Mouse (Mus musculus) midbrain, embryonic 10.5 days (tissue): ENCODE measurements around the gene Laptm4a. TPM values are rescaled to one million over a fixed set of nuclear protein-coding genes. Genes with fewer than 3 reads are reported as not detected.

Experiments
- DNase-seq: peaks from one replicate; pipeline ENCODE4 v3.0.0-alpha.2; 2017; ENCODE audit warnings: low spot score
- H3K27ac ChIP-seq: fragments of 300-500 bp; sonication (generic); replicated peaks from 2 replicates; pipeline ENCODE4 v1.5.1; 2016; ENCODE audit warnings: mild to moderate bottlenecking
- H3K27me3 ChIP-seq: fragments of 300-500 bp; sonication (generic); 2 replicates; pipeline ENCODE4 v1.6.1; 2016; ENCODE audit warnings: low read depth, mild to moderate bottlenecking; ENCODE audit not compliant: poor library complexity, severe bottlenecking
- H3K36me3 ChIP-seq: fragments of 300-500 bp; sonication (generic); 2 replicates; pipeline ENCODE4 v1.6.1; 2016; ENCODE audit warnings: mild to moderate bottlenecking, moderate library complexity
- H3K4me1 ChIP-seq: fragments of 300-500 bp; sonication (generic); 2 replicates; pipeline ENCODE4 v1.6.1; 2016
- H3K4me3 ChIP-seq: fragments of 300-500 bp; sonication (generic); 2 replicates; pipeline ENCODE4 v1.5.1; 2016; ENCODE audit warnings: mild to moderate bottlenecking, moderate library complexity
- H3K9me3 ChIP-seq: fragments of 300-500 bp; sonication (generic); replicated peaks from 2 replicates; pipeline ENCODE4 v1.6.1; 2016; ENCODE audit warnings: mild to moderate bottlenecking
- WGBS: fragments of 180-500 bp; shearing (Covaris S2); methylation state at CpG from one replicate; pipeline ENCODE4 v1.1.7; 2016; 5-methylcytosine and 5-hydroxymethylcytosine counted together
- polyA plus RNA-seq: library from polyadenylated mRNA; unstranded; fragments of >200 nt; fragmentation: Nextera tagmentation; extraction: Ambion mirVana; gene quantifications from 2 replicates; pipeline ENCODE4 v1.2.1, GENCODE M21; 2016

Gene Laptm4a
- polyA plus RNA-seq, result 144 and 174 TPM in 2 replicates

GRCm38 (mm10) chr12:8921394-8922368 lies at the start of gene Laptm4a:
Gene Laptm4a (plus strand): TSS chr12:8921664.
- Histone ChIP-seq H3K9me3 (no peaks in the 10 kb centered on the region), H3K36me3 (peaks cover 23% of the 10 kb centered on the region), H3K27me3 (no peaks in the 10 kb centered on the region), H3K4me3 (peak within 1 kb of the TSS; percentile 76), H3K4me1 (peaks cover 49% of the 10 kb centered on the region), H3K27ac (peak within 1 kb of the TSS; percentile 99)
- peak; percentile 98 for DNase-seq
- under 1% methylated on average over 73 of the region's 73 CpGs for WGBS

- Histone ChIP-seq H3K36me3 (no peaks in the 10 kb centered on the region), H3K4me1 (no peaks in the 10 kb centered on the region), H3K4me3 (no peak overlapping the region), H3K27ac (no peak overlapping the region), H3K27me3 (no peaks in the 10 kb centered on the region), H3K9me3 (no peaks in the 10 kb centered on the region)
- 89% methylated on average over 9 of the region's 9 CpGs for whole genome bisulfite sequencing
- no peak for DNase-seq
Observed at GRCm38 (mm10) chr12:8875583-8875982, 45.9 kb upstream of the Laptm4a start.

GRCm38 (mm10) chr12:8876865-8877264 lies 44.6 kb upstream of the Laptm4a start:
- Histone ChIP-seq H3K27ac (no peak overlapping the region), H3K4me1 (no peaks in the 10 kb centered on the region), H3K36me3 (no peaks in the 10 kb centered on the region), H3K9me3 (no peaks in the 10 kb centered on the region), H3K27me3 (0 out of 2 replicates have a peak, but pooled peaks cover 6% of the 10 kb centered on the region), H3K4me3 (no peak overlapping the region)
- 87% methylated on average over 5 of the region's 5 CpGs for WGBS
- no peak for DNase-seq

GRCm38 (mm10) chr12:8877413-8877812 lies 44.1 kb upstream of the Laptm4a start:
- Histone ChIP-seq H3K27ac (no peak overlapping the region), H3K36me3 (no peaks in the 10 kb centered on the region), H3K9me3 (no peaks in the 10 kb centered on the region), H3K27me3 (0 out of 2 replicates have a peak, but pooled peaks cover 6% of the 10 kb centered on the region), H3K4me1 (no peaks in the 10 kb centered on the region), H3K4me3 (no peak overlapping the region)
- no peak for DNase-seq
- 78% methylated on average over 6 of the region's 6 CpGs for WGBS

- no peaks in the 10 kb centered on the region for H3K36me3 ChIP-seq
- no peaks in the 10 kb centered on the region for H3K4me1 ChIP-seq
- no peak overlapping the region for H3K4me3 ChIP-seq
- H3K9me3 ChIP-seq, result no peaks in the 10 kb centered on the region
- DNase-seq, result no peak
- 0 out of 2 replicates have a peak, but pooled peaks cover 6% of the 10 kb centered on the region for H3K27me3 ChIP-seq
- no peak overlapping the region for H3K27ac ChIP-seq
- WGBS, result 90% methylated on average over 2 of the region's 2 CpGs
Observed at GRCm38 (mm10) chr12:8878752-8879151, 42.7 kb upstream of the Laptm4a start.

- Histone ChIP-seq H3K27ac (no peak overlapping the region), H3K9me3 (no peaks in the 10 kb centered on the region), H3K27me3 (0 out of 2 replicates have a peak, but pooled peaks cover 6% of the 10 kb centered on the region), H3K4me3 (no peak overlapping the region), H3K36me3 (no peaks in the 10 kb centered on the region), H3K4me1 (peaks cover 2% of the 10 kb centered on the region)
- WGBS, result 76% methylated on average over 6 of the region's 6 CpGs
- DNase-seq, result no peak
Observed at GRCm38 (mm10) chr12:8879389-8879788, 42.1 kb upstream of the Laptm4a start.

- no peak for DNase-seq
- H3K4me1 ChIP-seq, result peaks cover 15% of the 10 kb centered on the region
- H3K27ac ChIP-seq, result no peak overlapping the region
- H3K9me3 ChIP-seq, result no peaks in the 10 kb centered on the region
- 74% methylated on average over 4 of the region's 4 CpGs for WGBS
- peaks cover 11% of the 10 kb centered on the region; the same call in 1 of the 2 replicates for H3K27me3 ChIP-seq
- H3K4me3 ChIP-seq, result no peak overlapping the region
- H3K36me3 ChIP-seq, result no peaks in the 10 kb centered on the region
Observed at GRCm38 (mm10) chr12:8881736-8882135, 39.7 kb upstream of the Laptm4a start.

- WGBS, result 87% methylated on average over 8 of the region's 8 CpGs
Observed at GRCm38 (mm10) chr12:8882376-8882775, 39.1 kb upstream of the Laptm4a start.

GRCm38 (mm10) chr12:8884426-8885145 lies 36.9 kb upstream of the Laptm4a start:
- Histone ChIP-seq H3K4me1 (peaks cover 15% of the 10 kb centered on the region), H3K36me3 (no peaks in the 10 kb centered on the region), H3K9me3 (no peaks in the 10 kb centered on the region), H3K27ac (peak overlapping the region; percentile 52; the same call in 1 of the 2 replicates), H3K27me3 (peaks cover 14% of the 10 kb centered on the region; the same call in 1 of the 2 replicates), H3K4me3 (no peak overlapping the region)
- no peak for DNase-seq
- WGBS, result 25% methylated on average over 13 of the region's 13 CpGs

More at GRCm38 (mm10) chr12:8882376-8882775, 39.1 kb upstream of the Laptm4a start:
- no peaks in the 10 kb centered on the region for H3K36me3 ChIP-seq
- H3K4me3 ChIP-seq, result no peak overlapping the region
- H3K27ac ChIP-seq, result no peak overlapping the region
- no peak for DNase-seq
- peaks cover 14% of the 10 kb centered on the region; the same call in 1 of the 2 replicates for H3K27me3 ChIP-seq
- peaks cover 15% of the 10 kb centered on the region for H3K4me1 ChIP-seq
- no peaks in the 10 kb centered on the region for H3K9me3 ChIP-seq

GRCm38 (mm10) chr12:8885146-8885543 lies 36.3 kb upstream of the Laptm4a start:
- peaks cover 14% of the 10 kb centered on the region; the same call in 1 of the 2 replicates for H3K27me3 ChIP-seq
- peak overlapping the region; percentile 52; the same call in 1 of the 2 replicates for H3K27ac ChIP-seq
- no peak overlapping the region for H3K4me3 ChIP-seq
- H3K4me1 ChIP-seq, result peaks cover 15% of the 10 kb centered on the region
- no peak for DNase-seq
- WGBS, result 11% methylated on average over 4 of the region's 4 CpGs
- H3K9me3 ChIP-seq, result no peaks in the 10 kb centered on the region
- no peaks in the 10 kb centered on the region for H3K36me3 ChIP-seq

GRCm38 (mm10) chr12:8885950-8886349 lies 35.5 kb upstream of the Laptm4a start:
- 77% methylated on average over 3 of the region's 3 CpGs for WGBS
- no peak overlapping the region for H3K27ac ChIP-seq

GRCm38 (mm10) chr12:8888445-8888844 lies 33.0 kb upstream of the Laptm4a start:
- Histone ChIP-seq H3K36me3 (no peaks in the 10 kb centered on the region), H3K27me3 (peaks cover 8% of the 10 kb centered on the region; the same call in 1 of the 2 replicates), H3K27ac (no peak overlapping the region), H3K4me3 (no peak overlapping the region), H3K9me3 (no peaks in the 10 kb centered on the region), H3K4me1 (peaks cover 23% of the 10 kb centered on the region)
- DNase-seq, result no peak
- WGBS, result 55% methylated on average over 7 of the region's 7 CpGs

More at GRCm38 (mm10) chr12:8885950-8886349, 35.5 kb upstream of the Laptm4a start:
- H3K4me1 ChIP-seq, result peaks cover 15% of the 10 kb centered on the region
- H3K27me3 ChIP-seq, result peaks cover 12% of the 10 kb centered on the region; the same call in 1 of the 2 replicates
- no peaks in the 10 kb centered on the region for H3K9me3 ChIP-seq
- DNase-seq, result no peak
- no peaks in the 10 kb centered on the region for H3K36me3 ChIP-seq
- no peak overlapping the region for H3K4me3 ChIP-seq
